Mouse (Mus musculus): Measurements from ENCODE around the gene Ninj1. TPM values are rescaled to one million over a fixed set of nuclear protein-coding genes. Genes with fewer than 3 reads are reported as not detected.

The Ninj1 gene
- total RNA-seq (2014; rRNA removed): 44.1 and 54.4 TPM in 2 replicates
- polyA plus RNA-seq (2015; fragmentation: Nextera tagmentation; extraction: Ambion mirVana): 50.0 and 50.7 TPM in 2 replicates

DNA sequence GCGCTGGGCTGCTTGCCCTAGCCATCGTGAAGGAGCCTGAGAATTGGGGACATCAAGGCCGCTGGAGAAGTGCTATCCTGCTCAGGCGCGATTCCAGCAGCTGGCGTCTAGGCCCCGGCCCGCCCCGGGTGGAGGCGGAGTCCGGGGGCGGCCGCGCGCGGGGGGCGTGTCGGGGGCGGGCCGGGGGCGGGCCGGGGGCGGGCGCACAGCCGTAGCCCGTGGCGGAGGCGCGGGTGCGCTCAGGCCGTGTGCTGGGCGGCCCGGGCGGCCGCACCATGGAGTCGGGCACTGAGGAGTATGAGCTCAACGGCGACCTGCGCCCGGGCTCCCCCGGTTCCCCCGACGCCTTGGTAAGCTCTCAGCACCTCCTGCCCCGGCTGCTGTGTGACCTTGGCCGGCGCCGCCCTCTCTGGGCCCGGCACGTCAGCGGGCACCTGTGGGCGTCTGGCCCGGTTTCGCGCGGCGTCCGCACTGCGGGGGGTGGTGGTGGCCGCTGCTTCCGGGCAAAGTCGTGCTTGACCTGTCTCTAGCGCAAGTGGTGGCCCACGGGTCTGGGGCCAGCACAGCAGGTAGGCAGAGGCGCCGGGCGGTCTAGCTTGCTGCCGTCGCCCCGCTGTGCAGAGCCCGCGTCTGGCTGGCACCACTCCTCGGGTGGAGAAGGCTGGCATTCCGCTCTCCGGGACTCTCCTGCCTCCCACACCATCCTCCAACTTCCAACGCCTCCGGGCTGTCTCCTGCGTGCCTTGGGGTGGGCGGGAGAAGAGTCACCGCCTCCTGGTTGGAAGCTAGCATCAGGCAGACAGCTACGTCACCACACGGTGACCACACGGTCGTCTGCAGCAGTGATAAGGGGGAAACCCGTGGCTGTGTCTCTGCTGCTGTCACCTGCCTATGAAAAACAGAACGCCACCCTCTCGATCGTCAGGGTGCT lies at the start of gene Ninj1:
TSS of gene Ninj1 (plus strand) at position 198 of the 931 bp plus-strand sequence.
- WGBS: under 1% methylated on average over 66 of the region's 87 CpGs
- peak within 1 kb of the TSS; percentile 74 for H3K4me3 ChIP-seq (ENCODE audit: low read length)
- TF ChIP-seq CTCF (IDR thresholded peaks at IDR 0.05; ENCODE audit: low read depth): no peak
- DNase-seq (ENCODE audit: low spot score) (peak; percentile 90), ATAC-seq (peak; percentile 87)
- peaks cover 8% of the 10 kb centered on the region for H3K4me1 ChIP-seq (ENCODE audit: insufficient read depth, low read length)
- peak within 1 kb of the TSS; percentile 73 for H3K9ac ChIP-seq (replicated peaks; ENCODE audit: low read length)
- no peaks in the 10 kb centered on the region for H3K36me3 ChIP-seq (ENCODE audit: insufficient read depth, low read length)
- H3K4me2 ChIP-seq (ENCODE audit: low read depth, low read length): peak within 1 kb of the TSS; percentile 100
- H3K27me3 ChIP-seq (ENCODE audit: insufficient read depth, low read length): no peaks in the 10 kb centered on the region
- H3K27ac ChIP-seq: peak within 1 kb of the TSS; percentile 78
- H3K9me3 ChIP-seq (ENCODE audit: low read length): no peaks in the 10 kb centered on the region

DNA sequence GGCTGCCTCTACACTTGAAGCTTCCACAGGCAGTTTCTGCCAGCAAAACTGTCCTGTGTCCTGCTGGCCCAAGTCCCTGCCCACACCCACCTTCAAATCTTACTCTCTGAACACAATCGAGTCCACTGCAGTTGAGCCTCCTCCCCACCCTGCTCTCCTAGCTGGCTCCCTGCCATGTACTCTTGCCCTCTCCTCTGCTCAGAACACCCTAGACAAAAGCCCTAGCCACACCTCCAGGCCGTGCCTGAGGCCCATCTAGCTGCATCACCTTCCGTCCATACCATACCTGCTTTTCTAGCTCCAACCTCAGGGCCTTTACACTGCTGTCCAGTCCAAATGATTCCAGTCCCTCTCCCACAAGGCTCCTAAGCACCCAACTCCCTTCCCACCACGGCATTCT lies 46.7 kb upstream of the Ninj1 start:
- Histone ChIP-seq H3K27ac (no peak overlapping the region), H3K9ac (replicated peaks; ENCODE audit: low read length) (no peak overlapping the region), H3K27me3 (ENCODE audit: insufficient read depth, low read length) (no peaks in the 10 kb centered on the region), H3K4me2 (ENCODE audit: low read depth, low read length) (no peak overlapping the region), H3K4me1 (ENCODE audit: insufficient read depth, low read length) (peaks cover 20% of the 10 kb centered on the region), H3K9me3 (ENCODE audit: low read length) (no peaks in the 10 kb centered on the region), H3K4me3 (ENCODE audit: low read length) (no peak overlapping the region), H3K36me3 (ENCODE audit: insufficient read depth, low read length) (no peaks in the 10 kb centered on the region)
- TF ChIP-seq CTCF (IDR thresholded peaks at IDR 0.05; ENCODE audit: low read depth): no peak
- WGBS: 52% methylated on average over 4 of the region's 4 CpGs
- DNase-seq (ENCODE audit: low spot score) (no peak), ATAC-seq (no peak)

DNA sequence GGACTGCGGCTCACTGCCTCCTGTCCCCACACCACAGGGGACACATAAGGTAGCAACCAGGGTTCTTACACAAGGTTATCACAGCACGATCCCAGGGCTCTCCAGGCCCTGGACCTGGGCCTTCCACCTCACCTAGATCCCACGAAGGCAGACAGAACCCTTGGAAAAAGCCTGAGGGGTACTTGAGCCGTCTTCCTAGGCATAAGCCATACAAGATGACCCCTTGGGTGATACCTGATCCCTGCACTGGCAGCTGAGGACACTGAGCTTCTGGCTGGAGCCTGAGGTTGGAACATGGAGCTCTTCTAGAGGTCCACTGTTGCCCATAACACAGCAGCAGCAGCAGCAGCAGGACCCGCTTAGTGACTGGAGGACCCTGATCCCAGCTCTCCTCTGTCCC lies 44.9 kb upstream of the Ninj1 start:
- Histone ChIP-seq H3K4me2 (ENCODE audit: low read depth, low read length) (no peak overlapping the region), H3K9me3 (ENCODE audit: low read length) (no peaks in the 10 kb centered on the region), H3K4me3 (ENCODE audit: low read length) (no peak overlapping the region), H3K9ac (replicated peaks; ENCODE audit: low read length) (no peak overlapping the region), H3K4me1 (ENCODE audit: insufficient read depth, low read length) (peaks cover 30% of the 10 kb centered on the region), H3K27ac (no peak overlapping the region), H3K27me3 (ENCODE audit: insufficient read depth, low read length) (no peaks in the 10 kb centered on the region), H3K36me3 (ENCODE audit: insufficient read depth, low read length) (no peaks in the 10 kb centered on the region)
- no peak for TF ChIP-seq CTCF (IDR thresholded peaks at IDR 0.05; ENCODE audit: low read depth)
- no peak for DNase-seq (ENCODE audit: low spot score)
- WGBS: 85% methylated on average over 5 of the region's 5 CpGs
- ATAC-seq: no peak

DNA sequence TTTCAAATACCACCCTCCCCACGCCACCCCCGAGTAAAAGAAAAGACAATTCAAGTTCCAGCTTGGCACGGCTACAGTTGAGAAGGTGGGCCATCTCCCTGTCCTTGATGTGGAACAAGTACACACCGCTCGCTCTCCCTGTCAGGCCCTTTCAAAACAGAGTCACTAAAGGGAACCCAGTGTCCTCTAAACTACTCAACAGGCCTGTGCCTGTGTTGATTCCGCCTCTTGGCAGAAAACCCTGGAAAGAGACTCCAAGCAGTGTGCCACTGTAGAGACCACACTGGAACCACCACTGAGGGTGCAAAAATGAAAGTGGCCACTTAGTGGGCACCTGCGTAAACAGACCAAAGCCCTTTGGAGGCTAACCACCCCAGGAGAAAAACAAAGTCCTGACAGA lies 44.0 kb upstream of the Ninj1 start:
- Histone ChIP-seq H3K4me3 (ENCODE audit: low read length) (no peak overlapping the region), H3K27ac (no peak overlapping the region), H3K9ac (replicated peaks; ENCODE audit: low read length) (no peak overlapping the region), H3K36me3 (ENCODE audit: insufficient read depth, low read length) (no peaks in the 10 kb centered on the region), H3K9me3 (ENCODE audit: low read length) (no peaks in the 10 kb centered on the region), H3K27me3 (ENCODE audit: insufficient read depth, low read length) (no peaks in the 10 kb centered on the region), H3K4me1 (ENCODE audit: insufficient read depth, low read length) (peaks cover 35% of the 10 kb centered on the region), H3K4me2 (ENCODE audit: low read depth, low read length) (peak overlapping the region; percentile 90)
- no peak for TF ChIP-seq CTCF (IDR thresholded peaks at IDR 0.05; ENCODE audit: low read depth)
- no peak for ATAC-seq
- no peak for DNase-seq (ENCODE audit: low spot score)
- 73% methylated on average over 7 of the region's 7 CpGs for WGBS

DNA sequence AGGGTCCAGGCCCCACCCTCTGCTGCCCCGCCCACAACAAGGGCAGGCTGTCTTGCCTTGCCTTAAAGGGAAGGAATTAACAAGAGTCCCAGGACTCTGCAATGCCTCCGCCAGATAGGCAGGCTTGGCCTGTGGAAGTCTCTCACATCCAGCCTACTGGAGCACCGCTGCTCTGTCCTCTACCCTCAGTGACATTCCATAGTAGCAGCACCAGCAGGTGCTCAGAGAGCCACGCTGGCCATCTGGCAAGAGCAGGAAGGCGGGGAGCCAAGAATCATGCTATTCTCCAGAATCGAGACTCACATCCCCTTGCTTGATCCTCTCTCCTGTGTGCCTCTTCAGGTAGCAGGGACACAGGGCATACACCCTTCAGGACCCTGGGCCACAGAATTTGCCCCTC lies 42.8 kb upstream of the Ninj1 start:
- Histone ChIP-seq H3K27ac (no peak overlapping the region), H3K36me3 (ENCODE audit: insufficient read depth, low read length) (no peaks in the 10 kb centered on the region), H3K9ac (replicated peaks; ENCODE audit: low read length) (peak overlapping the region; percentile 33; the same call in 1 of the 2 replicates), H3K4me2 (ENCODE audit: low read depth, low read length) (peak overlapping the region; percentile 90), H3K4me3 (ENCODE audit: low read length) (peak overlapping the region; percentile 82), H3K4me1 (ENCODE audit: insufficient read depth, low read length) (peaks cover 35% of the 10 kb centered on the region), H3K27me3 (ENCODE audit: insufficient read depth, low read length) (no peaks in the 10 kb centered on the region; the same call in 1 of the 2 replicates), H3K9me3 (ENCODE audit: low read length) (no peaks in the 10 kb centered on the region)
- ATAC-seq (no peak), DNase-seq (ENCODE audit: low spot score) (peak; percentile 68)
- TF ChIP-seq CTCF (IDR thresholded peaks at IDR 0.05; ENCODE audit: low read depth): no peak
- 24% methylated on average over 6 of the region's 6 CpGs for WGBS

DNA sequence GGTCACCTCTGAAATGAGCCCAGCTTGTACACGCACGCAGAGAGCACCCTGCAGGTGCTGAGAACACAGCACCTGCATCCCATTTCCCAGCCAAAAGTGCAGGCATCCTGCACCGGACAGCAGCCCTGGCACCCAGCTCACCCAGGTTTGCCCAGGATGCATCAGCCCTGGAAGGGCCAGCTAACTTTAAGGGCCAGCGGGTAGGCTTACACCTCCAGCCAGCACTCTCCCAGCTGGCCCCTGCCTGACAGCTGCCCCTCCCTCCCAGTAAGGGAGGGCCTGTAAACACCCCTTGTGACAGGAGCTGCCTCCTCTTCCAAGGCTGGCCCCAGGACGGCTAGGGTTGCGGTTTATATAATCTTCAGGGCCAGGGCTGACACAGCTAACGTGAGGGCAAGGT lies 41.9 kb upstream of the Ninj1 start:
- Histone ChIP-seq H3K27ac (peak overlapping the region; percentile 87; the same call in 1 of the 2 replicates), H3K27me3 (ENCODE audit: insufficient read depth, low read length) (no peaks in the 10 kb centered on the region; the same call in 1 of the 2 replicates), H3K9ac (replicated peaks; ENCODE audit: low read length) (peak overlapping the region; percentile 87), H3K4me1 (ENCODE audit: insufficient read depth, low read length) (peaks cover 35% of the 10 kb centered on the region), H3K4me2 (ENCODE audit: low read depth, low read length) (peak overlapping the region; percentile 90), H3K4me3 (ENCODE audit: low read length) (peak overlapping the region; percentile 82), H3K36me3 (ENCODE audit: insufficient read depth, low read length) (no peaks in the 10 kb centered on the region), H3K9me3 (ENCODE audit: low read length) (no peaks in the 10 kb centered on the region)
- 31% methylated on average over 7 of the region's 7 CpGs for WGBS
- ATAC-seq (no peak), DNase-seq (ENCODE audit: low spot score) (no peak)
- TF ChIP-seq CTCF (IDR thresholded peaks at IDR 0.05; ENCODE audit: low read depth): no peak
